Mouse (Mus musculus): ENCODE data around the gene Rabep1.

The Rabep1 gene

DNA sequence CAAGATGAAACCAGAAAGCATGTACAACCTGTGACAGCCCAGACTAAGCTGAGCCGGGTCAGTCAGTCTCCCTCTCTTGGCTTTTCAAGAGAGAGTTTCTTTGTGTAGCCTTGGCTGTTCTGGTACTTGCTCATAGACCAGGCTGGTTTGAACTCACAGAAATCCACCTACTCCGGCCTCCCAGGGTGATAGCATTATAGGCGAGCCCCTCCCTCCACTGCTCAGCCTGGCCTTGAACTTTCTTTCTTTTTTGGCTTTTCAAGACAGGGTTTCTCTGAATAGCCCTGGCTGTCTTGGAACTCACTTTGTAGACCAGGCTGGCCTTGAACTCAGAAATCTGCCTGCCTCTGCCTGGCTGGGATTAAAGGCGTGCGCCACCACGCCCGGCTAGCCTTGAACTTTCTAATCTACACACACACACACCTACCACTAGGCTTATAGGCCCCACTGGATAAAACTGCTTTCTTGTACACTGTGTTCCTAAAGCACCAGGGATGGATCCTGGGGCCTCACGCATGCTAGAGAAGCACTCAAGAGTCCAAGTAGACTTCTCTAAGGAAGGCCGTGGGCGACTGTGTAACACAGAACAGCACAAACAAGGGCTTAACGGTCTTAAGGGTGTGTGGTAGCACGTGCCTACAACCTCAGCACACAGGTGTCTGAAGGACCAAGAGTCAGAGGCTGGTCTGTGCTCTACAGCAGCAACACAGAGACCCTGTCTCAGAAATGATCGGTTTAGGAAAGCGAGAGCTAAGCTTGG is 136.4 kb downstream of the Rabep1 start:
- DNase-seq, result no peak

DNA sequence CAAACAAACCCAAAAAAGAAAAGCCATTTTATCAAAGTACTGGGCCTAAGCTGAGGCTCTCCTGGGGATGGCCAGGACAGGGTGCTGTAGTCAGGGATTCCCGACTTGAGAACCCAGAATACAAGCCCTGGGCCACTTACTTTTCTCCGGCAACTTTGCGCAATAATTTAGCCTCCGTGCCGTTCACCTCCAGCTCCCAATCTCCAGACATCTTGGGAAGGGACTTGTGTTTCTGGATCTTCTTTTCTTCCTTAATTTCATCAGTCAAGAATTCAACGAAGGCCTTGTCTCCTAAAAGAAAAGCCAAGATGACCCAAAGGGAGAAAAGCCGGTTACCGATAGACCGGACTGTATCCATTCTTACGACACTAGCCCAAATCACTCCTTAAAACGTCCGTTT is 137.5 kb downstream of the Rabep1 start:
- no peak for DNase-seq

DNA sequence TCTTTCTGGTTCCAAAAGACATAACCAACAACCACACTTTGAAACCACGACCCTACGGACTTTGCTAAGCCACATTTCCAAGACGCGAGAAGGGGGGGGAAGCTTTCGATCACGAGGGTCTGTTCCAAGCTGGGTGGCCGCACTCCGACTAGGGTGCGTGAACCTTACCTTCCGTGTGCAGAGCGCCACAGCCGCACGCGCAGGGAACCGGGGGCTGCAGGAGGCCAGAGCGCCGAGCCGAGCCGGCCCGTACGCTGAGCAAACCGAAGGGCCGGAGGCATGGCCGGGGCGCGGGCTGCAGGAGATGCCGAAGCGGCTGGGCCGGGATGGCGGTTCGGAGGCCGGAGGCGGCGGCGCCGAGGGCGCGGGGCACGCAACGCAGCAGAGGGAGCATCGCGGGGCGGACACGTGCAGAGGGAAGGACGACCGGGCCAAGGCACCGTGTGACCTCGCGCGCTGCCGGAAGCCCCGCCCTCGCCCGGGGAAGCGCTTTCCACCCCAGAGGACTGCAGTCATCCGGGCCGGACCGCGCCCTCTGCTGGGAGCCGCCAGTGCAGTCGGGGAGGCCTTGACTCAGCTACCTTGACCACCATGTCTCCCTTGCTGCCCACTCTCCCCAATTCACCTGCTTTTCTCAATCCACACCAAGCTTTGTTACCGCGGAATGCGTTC is 138.1 kb downstream of the Rabep1 start, which contains the start of gene C1qbp:
Gene C1qbp (minus strand): TSS at position 470 of the 672 bp plus-strand sequence.
- DNase-seq, result peak; percentile 94

Data from kidney, adult 18-20 months (tissue).